Mouse (Mus musculus) adrenal gland, adult 8-10 months (tissue): ENCODE data around the gene Aatk. TPM values are rescaled to one million over a fixed set of nuclear protein-coding genes. Genes with fewer than 3 reads are reported as not detected.

Experiments used
- DNase-seq: peaks from one replicate; pipeline ENCODE4 v3.0.0; 2022
- total RNA-seq, 4 experiments: library from RNA; stranded (reverse); gene quantifications; 2 replicates each; pipeline ENCODE4 v1.2.4; 2022

Gene Aatk
- total RNA-seq, 4 experiments from 2014 or later, result 14.3 to 22.8 (median 18.3) TPM

DNA sequence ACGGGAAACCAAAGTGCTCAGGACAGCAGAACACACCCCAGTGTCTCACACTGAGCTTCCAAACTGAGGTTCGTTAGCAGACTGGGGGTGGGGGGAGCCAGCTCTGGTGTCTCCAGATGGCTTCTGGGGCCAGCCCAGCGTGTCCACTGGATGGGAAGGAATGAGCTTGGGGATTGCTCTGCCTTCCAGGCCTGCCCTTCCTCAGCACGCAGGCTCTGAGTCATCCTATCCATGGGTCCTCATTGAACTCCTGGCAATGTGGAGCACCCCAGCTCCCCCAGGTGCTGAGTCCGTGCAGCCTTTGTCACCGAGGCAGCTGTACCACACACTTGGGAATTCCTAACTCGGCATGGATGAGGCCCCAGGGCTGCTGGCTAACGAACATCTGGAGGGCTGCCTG lies 24.8 kb downstream of the Aatk start:
- DNase-seq, result no peak

DNA sequence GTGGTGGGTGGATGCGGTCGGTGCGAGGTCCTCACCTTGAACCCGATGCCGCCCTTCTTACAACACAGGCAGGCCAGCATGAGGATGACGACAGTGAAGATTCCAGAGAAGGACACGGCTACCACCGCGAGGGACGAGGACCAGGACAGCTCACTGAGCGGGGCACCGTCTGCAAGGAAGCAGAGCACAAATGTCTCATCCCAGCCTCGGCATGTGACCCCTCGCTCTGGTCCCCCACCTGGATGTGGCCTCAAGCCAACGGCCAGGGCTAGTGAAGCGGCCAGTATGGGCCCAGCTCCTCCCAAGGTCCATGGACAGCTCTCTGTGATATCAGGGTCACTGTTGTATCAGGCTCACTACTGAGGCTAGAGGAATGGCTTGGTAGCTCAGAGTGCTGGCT lies 25.6 kb downstream of the Aatk start:
- DNase-seq, result no peak

DNA sequence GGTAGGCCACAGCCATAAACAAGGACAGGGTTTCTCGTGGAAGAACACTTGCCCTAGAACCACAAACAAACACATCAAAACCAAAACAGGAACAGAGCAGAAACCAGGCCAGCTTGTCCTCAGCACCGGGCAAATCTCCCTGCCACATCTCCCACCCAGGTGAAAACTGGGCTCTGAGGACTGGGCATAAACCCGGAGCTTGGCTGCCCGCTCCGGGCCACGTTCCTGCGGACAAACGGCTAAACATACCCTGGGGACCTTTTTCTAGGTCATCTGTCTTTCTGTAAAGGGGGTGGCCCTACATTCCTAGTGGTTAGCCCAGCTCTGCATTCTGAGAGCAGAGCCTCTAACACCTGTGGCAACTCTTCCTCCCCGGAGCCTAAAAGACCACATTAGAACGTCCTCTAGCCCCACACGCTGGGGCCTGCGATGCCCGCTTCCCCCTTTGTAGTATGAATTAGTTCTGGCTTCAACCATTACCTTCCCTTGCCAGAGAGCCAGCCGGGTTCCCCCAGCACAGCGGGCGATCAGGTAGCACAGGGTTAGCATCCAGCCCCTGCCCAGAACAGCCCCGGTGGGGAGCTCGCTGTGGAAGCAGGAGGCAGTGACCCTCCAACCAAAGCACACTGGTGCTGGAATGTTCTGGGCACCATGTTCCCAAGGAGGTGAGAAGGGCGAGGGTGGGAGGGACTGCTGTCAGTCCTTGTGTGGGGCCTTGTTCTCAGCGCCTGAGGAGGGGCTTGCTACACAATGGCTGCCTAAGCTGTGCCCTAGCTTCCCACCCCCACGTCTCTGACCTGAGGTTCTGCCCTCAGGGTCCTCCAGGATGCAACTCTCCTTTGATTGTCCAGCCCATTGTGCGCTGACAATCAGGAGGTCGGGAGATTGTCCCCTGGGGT lies 27.2 kb downstream of the Aatk start:
- no peak for DNase-seq

DNA sequence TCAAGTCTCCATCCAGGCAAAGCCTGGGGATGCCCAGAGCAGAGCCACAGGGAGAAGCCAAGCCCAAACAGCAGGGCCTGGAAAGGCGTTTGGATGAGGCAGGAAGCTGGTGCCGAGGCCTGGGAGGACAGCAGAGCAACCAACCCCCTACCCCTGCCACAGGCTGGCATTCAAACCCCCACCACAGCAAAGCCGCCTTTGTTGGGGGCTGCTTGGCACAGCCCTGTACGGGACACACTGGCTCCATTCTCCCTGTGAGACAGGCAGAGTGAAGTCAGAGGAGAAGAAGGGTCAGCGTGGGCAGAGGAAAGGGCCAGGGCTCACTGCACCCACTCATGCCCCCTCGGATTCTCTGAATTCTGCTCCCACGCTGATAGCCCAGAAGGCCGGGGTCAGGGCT lies 30.0 kb downstream of the Aatk start:
- DNase-seq, result no peak

DNA sequence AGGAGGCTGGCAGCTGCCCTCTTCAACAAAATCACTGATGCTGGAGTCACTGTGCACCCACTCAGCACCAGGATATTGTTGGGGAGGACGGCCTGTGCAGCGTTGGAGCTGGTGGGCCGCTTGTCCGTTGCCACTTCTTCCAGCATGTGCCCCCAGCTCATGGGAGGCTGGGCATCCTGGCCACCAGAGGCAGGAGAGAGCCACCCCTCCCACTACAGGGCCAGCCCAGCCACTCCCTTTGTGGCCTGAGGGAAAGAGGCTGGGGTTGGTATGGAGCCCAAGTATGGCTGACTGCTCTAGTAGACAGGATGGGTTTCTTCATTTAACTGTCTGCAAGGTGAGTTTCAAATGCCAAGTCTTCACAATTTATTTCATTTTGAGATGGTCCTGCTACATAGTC lies 32.2 kb downstream of the Aatk start:
- no peak for DNase-seq

DNA sequence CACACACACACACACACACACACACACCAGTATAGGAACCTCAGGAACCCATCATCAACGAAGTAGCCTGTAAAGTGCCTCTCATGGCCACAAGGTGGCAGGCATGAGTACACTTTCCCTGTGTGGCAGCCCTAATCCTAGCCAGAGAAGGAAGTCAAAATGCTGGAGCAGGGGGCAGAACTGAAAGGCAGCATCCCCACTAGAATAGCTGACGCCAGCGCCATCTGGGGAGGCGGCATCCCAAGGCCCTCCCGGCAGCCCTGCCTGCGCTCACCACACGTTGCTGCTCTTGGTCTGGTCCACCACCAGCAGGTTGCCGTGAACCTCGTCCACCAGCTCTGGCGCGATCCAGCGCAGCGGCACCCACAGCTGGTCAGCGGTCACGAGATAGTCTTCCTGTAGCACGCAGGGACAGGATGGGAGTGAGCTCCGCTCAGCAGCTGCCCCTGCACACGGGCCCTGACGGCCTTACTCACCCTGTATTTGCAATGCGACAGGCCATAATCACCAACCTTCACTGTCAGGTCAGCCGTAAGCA lies 33.7 kb downstream of the Aatk start:
- DNase-seq, result peak; percentile 67

DNA sequence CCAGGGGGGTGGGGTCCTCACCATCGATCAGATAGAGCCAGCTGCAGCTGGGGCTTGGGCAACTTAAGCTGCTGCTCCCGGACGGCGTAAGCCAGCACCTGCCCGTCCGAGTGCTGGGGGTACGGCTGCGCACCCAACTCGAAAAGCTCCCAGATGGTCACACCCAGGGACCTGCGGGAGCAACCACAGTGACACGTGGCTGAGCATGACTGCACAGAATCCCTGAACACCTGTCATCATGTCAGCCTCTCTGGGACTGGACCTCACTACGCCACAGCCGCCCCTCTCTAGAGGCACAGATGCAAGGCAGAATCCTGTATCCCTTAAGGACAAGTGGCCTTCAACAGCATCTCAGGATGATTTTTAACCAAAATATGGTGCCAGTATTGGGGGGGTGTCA lies 34.3 kb downstream of the Aatk start:
- DNase-seq, result no peak

DNA sequence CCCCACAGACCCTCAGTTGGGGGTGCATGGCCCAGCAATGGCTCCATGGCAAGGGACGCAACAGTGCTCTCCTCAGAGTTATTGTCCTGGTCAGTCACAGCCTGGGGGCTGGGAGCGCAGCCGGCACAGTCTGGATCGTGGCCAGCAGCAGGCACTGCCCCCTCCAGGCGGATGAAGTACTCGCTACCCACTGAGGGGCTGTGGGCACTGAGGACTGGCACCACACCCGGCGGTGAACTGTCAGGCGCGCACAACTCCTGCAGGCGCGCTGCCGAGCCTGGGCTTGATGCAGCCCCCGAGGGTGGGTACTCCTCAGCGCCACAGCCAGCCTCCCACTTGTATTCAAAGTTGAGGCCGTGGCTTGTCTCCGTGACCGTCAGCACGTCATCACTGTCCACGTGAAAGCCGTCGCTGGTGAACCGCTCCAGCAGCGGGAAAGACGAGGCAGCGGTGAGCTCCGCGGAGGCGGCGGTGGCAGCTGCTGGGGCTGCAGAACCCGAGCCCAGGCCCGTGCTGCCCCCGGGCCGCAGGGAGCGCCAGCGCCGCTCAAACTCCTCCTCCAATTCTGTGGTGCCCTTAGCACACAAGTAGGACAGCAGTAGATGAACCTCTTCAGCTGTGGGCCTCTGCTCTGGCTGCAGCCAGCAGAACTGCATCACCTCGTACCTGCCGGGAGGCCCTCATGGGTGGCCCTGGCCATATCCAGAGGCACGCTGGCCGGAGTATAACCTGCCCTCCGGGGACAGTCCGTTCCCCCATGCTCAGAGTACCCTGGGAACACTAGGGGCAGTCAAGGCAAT lies 35.0 kb downstream of the Aatk start:
- no peak for DNase-seq

DNA sequence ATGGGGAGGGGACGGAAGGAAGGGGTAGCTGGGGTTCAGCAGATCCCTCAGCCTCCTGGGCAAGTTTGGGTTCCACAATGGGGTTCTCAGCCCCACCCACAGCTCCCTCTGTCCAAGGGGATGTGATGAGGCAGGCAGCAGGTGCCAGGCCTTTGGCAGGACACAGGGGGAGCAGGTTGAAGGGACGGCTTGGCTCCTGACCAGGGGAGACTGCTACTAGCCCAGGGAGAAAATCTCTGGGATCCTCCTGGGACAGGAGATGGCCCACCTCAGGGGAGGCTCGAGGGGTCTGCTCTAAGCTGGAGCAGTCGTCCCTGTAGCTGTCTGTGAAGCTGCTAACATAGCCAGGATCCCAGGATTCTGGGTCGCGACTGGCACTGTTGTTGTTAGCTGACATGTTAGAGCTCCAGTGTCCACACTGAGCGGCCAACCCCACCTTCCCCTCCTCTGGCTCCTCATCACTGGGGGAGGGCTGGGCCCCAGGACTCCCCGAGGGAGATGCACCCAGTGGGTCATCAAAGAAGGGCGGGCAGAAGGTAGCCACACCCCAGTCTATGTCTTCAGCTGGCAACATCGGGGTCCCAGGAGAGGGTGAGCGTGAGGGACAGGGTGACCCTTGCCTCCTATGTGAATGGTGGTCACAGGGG lies 35.7 kb downstream of the Aatk start:
- no peak for DNase-seq

DNA sequence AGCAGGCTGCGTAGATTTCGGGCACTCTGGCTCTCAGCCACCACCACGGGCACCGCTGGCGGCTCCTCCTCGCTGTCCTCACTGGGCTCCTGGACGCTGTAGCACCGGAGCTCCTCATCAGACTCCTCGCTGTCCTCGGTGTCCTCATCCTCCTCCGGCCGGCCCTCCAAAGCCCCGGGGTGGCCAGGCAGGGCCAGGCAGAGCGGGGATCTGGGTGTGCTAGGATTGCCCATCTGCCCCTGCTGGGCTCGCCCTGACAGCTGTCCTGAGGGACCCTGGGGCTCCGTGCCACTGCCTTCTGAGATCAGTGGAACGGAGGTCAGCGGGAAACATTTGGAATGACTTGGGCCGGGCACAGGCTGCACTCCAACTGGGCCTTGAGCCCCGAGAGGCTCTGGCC lies 37.0 kb downstream of the Aatk start:
- DNase-seq, result no peak

DNA sequence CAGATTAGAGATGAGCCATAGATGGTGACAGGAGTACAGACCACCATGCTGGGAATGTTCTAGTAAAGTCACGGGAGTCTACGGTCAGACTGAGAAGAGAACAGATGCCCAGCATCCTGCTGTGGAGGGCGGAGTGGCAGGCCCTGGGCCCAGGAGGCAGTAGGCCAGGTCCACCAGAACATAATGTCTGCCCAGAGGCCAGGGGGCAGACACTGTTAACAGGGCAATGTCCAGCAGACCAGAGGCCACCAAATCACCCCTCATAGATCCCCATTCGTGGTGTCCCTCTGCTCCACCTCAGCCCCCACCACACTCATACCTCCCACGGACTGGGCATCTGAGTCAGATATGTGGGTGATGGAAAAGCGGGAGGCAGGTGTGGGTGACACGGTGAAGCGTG lies 38.0 kb downstream of the Aatk start:
- DNase-seq, result no peak

DNA sequence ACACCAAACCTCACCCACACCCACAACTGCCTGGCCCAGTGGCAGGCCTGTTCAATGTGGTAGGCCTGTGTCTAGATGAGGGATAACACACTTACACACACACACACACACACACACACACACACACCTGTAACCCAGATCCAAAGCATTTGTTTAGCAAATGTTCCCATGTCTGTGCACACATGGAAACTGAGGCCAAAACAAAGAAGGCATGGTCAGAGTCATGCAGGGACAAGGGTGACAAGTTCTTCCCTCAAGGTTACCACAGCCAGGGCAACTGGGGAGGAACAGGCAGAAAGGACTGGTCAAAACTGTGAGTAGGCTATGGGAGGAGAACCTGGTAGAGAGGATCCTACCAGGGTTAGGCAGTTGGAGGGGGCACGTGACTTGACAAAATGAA lies 38.5 kb downstream of the Aatk start:
- no peak for DNase-seq

DNA sequence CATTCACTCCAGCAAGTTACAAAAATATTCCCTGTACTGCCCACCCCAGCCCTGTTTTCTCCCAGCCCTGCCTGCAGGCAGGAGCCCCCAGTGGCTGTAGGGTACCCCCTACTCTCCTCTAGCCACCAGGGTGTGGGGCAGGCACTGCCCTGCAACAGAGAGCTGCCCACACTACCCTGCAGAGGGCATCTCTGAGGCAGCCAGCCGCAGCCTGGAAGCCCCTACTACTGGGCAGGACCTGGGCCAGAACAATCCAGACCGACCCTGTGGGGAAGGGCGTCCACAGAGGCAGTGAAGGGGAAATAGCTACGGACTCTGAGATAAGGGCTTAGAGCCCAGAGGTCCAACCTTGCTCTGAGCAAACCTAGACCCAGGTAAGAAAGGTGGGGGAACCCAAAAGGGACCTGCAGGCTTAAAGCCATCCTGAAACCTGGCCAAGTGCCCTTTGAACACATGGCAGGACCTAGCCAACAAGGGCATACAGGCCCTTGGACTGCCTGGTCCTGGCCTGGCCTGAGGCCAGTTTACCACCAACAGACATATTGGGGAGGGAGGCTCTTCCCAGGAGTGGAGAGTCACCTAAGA lies 39.4 kb downstream of the Aatk start:
- no peak for DNase-seq

DNA sequence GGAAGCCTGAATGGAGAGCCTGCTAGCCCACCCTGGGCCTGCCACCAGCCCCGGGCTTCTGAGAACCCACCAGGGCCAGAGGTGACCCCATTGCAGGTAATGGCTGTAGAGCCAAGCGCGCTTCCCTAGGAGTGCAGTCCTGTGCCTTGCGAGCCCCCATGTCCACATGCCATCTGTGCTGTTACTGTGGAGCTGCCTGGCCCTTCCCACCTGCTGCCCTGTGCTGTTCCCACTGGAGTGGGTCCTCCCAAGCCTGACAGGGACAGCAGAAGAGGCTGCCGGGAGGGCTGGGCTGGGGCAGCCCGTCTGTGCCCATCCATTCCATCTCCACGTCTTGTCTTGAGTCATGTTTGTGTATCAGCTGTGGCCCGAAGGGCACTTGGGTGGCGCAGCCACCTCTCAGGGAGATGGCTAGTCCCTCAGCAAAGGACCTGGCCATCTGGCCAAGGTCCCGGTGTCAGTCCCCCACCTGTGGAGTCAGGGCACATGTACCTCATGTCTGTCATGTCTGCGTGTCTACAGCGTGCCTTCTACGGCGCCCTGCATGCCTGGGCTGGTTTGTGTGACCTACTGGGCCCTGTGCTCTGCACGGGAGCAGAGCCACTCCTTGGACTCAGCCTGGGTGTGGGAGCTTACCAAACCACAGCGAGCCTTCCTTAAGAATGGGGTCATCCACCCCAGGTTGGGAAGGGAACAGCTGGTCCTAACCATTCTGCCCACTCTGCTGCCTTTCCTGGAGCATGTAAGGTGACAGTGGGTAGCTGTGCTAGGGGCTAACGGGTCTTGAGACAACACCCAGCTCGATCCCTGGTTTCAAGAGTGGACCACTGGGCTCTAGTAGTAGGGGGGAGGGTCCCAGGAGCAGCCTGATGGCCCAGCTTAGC lies 41.3 kb downstream of the Aatk start:
- DNase-seq, result no peak

DNA sequence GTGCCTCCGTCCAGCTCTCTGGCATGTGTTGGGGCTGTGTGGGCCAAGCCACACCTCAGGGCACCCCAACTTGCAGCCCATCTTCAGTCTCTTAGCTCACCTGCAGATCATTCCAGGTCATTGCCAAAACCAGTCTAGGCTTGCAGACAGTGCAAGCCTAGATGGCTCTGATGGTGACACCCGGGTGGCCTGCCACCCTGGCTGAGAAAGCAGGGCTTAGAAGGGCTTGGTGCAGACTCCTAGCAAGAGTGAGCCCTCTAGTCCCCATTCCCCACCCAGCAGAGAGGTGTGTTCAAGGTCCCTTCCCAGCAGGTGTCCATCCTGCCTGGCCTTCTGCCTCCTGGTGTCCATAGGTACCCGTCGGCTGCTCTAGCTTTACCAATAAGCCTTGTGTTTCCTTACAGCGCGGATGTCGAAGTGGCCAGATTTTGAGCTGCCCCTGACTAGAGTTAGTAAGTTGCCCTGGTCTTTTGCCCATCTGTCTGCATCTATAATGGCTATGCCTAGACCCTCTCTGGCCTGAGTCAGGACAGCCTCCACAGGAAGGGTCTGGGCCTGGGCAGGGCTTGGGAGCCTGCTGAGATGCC lies 44.2 kb downstream of the Aatk start:
- DNase-seq, result no peak

DNA sequence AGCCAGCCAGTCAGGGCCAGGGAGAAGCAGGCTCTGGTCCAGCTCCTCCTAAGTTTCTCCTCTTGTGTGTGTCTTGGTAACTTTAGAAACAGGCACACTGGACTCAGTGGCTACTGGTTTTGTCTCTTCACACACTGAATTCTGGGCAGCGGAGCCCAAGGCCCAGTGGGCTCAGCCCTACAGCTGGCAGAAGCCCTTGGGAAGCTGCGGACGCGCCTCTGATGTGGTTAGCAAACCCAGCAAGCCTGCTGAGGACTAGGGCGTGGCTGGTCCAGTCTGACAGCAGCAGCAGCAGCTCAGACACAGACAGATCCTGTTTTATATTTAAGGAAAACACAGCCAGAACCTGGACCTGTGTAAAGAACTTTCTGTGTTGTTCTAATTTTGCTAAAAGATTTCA lies 44.9 kb downstream of the Aatk start:
- no peak for DNase-seq

DNA sequence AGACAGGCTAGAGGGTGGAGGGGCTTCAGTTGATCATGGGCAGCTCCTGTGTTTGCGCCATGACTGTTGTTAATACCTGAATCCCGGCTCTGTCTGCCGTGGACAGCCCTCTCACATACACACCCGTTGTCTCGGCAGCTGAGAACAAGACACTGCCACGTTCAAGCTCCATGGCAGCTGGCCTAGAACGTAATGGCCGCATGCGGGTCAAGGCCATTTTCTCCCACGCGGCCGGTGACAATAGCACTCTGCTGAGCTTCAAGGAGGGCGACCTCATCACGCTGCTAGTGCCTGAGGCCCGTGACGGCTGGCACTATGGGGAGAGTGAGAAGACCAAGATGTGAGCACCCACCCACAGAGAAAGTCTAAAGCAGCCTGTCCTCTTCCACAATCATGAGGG lies 49.6 kb downstream of the Aatk start:
- peak; percentile 45 for DNase-seq

DNA sequence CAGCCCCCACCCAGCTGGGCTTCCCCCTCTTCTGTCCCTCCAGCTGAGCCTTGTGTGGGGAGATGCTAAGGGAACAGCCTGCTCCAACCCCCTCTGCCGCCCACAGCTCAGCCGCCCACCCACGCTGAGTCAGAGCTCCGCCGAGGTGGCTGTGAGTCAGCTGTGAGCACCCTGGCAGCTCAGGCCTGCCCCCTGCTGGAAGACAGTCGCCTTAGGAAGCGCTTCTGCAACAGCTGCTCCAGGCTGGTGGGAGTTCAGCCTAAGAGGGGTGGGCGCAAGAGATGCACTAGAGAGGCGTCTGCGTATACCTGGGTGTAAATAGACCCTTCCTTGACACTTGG lies 55.7 kb downstream of the Aatk start:
- peak; percentile 82 for DNase-seq

DNA sequence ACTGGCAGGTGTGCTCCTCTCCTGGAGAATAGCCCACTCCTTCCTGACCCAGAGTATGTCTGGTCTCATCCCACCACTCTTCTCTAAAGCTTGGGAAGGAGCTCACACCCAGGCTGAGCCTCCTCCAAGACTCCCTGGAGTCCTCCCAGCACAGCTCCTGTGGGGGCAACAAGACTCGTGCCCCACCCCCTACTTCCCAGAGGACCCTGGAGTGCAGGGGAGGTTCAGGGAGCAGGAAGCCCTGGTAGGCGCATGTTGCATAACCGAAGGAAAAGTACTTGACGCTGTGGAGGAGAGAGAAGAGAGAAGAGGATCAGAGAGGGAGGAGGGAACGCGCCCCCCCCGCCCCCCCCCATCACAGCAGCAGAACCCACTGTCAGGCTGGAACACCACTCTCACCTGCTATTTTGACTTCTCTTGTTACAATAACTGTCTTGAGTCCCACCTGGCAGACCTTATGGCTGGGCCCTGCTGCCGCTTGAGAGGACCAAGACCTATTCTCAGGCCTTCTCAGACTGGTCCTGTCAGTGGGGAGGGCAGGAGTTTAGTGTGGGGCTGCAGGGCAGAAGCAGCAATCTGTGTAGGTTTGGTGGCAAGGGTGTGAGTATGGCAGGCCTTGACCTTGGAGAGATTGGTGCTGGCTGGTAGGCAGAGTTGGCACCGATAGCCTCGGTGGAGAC lies 56.2 kb downstream of the Aatk start:
- DNase-seq, result no peak

DNA sequence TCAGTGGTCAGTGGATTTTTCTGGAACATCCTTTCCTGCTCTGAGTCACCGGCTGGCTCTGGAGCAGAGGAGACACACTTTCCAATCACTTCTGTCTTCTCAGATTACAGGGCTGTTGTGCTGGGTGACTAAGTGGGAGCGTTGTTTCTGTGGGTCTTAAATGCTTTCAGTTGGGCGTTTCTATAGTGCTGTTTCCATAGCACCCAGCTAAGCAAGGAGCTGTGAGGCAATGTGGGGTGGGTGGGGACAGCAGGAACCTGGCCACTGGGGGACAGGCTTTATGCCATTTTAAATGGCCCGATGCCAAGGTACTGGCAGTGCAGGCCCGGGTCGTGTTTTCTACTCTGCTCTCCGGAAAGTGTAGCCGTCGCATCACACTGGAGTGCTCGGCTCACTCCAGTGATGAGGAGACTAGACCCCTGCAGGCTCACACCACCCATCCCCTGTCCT lies 57.8 kb downstream of the Aatk start:
- DNase-seq, result peak; percentile 42

DNA sequence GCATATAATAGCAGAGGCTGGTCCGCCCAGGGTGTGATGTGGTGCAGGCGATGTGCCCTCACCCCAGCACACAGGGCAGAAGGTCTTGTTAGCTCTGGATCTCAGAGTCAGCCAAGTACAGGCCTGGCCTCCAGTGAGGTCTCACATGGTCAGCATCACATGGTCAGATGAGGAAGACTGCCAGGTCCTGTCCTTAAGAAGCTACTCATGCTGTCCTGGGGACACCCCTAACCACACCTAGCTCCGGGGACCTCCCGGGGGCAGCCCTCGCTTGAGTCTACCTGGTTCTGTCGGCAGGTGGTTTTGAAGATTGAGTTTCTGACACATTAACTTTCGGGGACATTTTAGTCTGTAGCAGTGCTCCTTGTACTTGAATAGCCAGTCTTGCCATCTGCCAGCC lies 58.6 kb downstream of the Aatk start:
- no peak for DNase-seq
